Mouse (Mus musculus) fibroblast of lung, adult 2 months (primary cell): Measurements from ENCODE around the gene Spred1.

Experiments
- DNase-seq: peaks from one replicate; pipeline ENCODE4 v3.0.0-alpha.2; 2011; ENCODE audit warnings: low read depth

Gene Spred1

DNA sequence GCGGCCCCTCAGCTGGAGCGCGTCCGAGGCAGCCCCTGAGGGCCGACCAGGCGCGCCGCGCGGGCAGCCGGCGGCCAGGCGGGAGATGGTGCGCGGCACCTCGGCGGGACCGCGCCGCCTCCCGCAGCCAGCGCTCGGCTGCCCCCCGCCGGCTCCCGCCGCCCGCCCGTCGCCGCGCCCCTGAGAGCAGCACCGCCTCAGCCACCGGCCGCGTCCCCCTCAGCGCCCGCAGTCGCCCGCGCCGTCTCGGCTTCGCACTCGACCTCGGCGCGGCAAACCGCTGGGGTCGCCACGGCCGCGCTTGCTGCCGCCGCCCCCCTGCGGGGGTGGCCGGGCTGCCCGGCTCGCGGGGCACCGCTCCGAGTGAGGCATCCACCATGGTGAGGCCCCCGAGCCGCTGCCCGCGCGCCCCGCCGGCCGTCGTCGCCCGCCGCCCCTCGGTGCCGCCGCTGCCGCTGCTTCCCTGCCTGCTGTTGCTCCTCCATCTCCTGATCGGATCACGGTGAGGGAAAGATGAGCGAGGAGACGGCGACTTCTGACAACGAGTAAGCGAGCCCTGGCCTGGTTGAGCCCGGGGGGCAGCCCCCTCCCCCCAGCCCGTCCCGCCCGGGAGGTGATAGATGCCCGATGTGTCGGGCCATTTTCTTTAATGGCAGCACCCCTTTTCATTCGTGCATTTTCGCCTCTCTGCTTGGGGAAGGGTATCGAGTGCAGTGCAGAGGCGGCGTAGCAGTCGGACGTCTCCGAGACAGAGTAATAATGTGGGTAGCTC lies at the start of gene Spred1:
Spred1 (plus strand) TSS at position 163 of the 772 bp plus-strand sequence.
- DNase-seq = no peak

DNA sequence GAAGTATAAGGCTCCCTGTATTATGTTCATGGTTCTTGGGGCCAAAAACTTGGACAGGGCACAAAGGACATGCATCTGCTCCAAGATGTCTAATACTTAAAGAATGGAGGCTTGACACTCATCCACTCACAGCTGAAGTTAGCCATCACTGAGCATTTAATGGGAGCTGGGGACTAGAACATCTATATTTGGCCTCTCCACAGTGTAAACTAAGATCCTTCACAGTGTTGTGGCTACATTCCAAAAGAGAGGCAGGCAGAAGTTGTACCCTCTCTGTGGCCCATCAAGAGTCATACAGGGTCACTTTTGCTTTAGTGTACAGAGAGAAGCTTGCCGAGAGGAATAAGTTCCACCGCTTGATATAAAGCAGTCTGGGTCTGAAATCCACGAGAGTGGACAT lies 49.6 kb upstream of the Spred1 start:
- DNase-seq = no peak

DNA sequence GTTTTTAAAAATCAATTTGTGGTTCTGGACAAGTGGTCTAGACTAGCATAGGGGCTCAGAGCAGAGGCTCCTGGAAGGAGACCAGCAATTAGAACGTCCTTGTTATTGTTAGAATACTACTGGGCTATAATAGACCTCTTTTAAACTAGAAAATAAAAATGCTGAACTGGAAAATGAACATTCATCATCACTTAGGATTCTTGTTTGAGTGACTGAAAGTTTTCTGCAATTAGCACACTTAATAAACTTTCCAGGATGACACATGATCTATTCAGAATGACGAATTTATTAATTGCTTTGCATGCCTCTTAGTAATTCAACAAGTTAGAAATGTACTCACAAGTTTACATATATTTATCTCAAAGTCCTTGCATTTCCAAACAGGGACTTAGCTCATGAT lies 42.5 kb upstream of the Spred1 start:
- no peak for DNase-seq

DNA sequence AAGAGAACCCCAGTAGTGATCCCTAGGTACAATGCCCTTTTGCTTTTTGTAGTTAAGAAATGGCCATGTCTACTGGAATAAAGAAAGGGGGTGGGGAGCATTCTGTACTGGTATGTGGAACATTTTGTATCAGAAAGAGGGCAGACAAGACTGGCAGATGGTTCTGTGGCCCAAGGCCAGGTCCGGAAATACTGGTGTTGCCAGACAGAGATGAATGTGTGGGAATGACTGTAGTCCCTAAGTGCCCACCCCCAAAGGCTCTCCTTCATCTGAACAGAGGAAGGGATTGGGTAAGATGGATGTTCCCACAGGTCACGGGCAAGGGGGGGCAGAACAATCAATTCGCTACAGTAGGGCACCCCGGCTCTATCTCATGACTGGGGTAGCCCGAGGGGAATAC lies 41.6 kb upstream of the Spred1 start:
- DNase-seq = no peak

DNA sequence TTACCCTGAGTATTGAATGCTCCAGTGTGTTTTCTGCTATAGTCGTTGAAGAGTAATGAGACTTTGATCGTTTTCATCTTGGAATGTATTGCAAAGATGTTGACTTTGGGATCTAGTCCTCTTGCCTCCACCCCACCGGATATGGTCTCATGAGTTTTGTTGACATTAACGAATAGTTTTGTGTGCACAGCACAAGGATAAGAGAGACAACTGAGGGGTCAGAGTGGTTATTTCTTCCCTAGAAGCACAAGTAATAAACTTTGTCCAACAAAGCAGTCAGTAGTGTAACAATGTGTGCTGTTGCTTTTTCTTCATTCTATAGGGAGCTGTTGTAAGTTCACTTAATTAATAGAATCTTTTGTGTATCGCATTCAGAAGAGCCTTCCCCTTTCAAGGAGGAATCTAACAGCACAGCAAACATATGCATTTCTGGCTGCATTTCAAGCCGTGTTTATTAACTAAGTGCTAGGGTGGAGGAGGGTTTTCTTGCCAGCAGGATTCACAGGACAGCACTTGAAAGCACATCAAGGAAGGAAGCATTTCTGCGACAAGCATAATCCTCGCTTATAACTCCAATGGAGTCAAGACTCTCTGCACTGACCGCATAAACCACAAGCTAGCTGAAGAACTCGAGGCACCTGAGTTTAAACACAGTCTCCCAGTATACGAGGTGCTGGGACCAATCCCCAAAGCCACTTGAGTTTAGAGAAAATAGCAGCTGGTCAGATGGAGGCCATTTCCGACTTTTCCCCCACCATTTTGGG lies 35.0 kb upstream of the Spred1 start:
- DNase-seq = no peak

DNA sequence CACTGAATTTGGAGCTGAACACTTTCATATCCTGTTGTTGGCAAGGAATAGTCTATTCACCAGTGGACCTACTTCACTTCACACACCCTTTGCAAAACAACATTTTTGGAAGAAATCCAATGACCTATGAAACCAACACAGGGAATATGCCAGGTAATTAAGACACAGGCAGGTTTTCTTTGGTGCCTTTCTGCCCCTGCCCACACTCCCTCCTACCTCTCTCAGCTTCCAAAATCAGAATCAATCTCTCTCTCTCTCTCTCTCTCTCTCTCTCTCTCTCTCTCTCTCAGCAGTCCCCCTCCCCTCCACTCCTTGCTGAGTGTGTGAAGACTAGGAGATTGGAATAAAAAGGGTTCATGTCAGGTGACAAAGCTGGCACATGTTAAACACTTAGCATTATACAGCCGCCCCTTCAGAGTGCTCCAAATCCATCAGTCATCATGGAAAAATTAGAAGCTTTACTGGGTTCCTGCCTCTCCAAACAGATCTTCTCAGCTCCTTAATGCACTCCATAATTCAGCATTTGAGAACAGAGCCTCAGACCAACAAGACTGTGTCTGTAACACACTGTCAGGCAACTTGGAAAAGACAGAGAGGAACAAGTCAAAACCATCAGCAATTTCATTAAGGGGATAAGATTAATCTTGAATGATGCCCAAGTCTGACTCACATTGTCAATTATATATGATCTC lies 34.3 kb upstream of the Spred1 start:
- no peak for DNase-seq

DNA sequence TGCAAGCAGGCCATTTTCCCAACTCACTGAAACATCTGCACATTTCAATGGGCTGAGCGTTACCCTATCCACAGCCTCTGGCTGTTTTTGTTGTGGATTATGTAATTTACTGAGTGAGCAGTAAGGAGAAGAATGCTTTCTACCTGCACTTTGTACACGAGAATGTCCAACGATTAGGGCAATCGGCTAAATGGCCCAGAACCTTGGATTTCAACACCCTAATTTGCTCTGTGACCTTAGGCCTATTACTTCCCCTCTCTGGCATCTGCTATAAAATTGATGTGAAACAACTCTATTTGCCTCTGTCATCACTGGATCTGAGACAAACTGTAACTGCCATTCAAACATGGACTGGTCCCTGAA lies 33.7 kb upstream of the Spred1 start:
- DNase-seq = no peak

DNA sequence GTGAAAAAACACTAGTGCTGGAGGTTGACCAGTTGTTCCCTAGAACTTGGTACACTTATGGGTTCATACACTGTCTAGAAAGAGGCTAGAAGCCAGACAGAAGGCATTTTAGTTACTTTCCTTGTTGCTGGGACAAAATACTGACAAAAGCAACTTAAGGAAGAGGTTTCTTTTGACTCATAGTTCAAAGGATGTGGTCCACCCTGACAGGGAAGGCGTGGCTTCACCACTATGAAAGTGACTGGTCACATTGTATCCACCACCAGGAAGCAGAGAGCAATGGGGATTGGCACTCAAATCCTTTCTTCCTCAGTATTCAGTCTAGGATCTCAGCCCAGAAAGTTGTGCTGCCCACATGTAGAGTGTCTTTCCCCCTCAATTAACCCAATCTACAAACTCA lies 31.7 kb upstream of the Spred1 start:
- no peak for DNase-seq

DNA sequence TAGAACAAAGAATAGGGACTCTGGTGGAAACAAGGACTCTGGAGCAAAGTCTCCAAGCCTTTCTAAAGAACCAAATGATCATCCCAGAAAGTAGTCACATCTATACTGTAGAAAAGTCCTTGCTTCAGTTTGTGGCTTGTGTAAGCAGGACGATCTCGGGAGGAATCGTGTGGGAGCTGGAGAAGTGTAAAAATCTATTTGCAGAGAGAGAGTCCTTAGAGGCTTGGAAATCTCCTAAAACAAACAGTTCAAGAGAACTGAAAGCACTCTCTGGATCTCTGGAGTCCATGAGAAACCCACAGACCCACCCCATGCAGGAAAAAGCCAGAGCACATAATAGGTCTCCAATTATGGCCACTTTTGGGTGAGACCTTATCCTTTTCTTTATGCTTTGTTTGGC lies 31.1 kb upstream of the Spred1 start:
- DNase-seq = no peak

DNA sequence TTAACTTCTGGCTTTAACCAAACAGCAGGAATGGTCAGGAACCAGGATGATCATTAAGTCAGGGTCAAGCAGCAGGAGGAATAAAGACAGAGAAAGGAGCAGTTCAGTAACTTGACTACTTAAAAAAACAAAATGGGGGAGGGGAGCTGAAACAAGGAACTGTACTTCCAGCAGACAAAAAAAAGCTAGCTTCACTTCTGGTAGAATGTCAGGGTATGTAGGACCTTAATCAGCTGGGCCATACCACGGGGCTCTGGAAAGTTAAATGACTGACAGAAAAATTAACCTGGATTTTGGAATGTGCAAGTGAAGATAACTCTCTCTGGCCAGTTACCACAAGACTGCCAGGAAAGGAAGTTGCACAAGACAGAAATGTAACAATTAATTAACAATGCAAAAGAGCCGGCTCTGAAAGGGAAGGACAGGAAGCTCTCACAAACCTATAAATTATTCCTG lies 28.2 kb upstream of the Spred1 start:
- no peak for DNase-seq

DNA sequence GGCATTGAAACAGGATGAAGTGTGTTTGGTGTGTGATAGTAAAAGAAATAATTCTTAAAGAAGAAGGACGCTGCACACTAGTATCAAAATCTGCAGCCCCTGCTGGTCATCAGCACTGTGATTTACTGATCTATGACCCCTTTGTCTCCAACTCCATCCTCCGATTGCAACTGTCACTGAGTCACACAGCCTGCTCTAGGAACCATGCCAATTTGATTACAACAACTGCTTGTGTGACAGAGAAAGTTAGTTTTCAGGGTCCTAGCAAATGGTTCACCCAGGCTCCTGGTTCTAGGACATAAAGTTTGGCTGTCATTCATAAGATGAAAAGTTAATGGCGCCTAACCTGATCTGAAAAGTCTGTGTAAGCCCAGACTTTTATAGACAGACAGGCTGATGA lies 25.7 kb upstream of the Spred1 start:
- DNase-seq = no peak

DNA sequence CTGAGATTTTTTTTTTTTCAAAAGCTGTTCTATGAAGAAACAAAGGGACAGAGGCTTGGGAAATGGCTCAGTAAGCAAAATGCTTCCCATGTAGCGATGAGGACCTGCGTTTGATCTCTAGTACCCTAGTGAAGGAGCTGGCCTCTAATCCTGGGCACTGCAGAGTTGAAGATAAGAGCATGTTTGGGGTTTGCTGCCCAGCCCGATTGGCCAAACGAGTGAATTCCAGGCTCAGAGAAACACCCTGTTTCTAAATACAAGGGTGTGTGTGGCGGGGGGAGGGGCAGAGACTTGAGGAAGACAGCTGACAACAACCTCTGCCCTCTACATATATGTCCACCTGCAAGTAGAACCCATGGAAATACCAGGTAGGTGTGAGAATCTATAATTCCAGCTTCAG lies 23.9 kb upstream of the Spred1 start:
- no peak for DNase-seq

DNA sequence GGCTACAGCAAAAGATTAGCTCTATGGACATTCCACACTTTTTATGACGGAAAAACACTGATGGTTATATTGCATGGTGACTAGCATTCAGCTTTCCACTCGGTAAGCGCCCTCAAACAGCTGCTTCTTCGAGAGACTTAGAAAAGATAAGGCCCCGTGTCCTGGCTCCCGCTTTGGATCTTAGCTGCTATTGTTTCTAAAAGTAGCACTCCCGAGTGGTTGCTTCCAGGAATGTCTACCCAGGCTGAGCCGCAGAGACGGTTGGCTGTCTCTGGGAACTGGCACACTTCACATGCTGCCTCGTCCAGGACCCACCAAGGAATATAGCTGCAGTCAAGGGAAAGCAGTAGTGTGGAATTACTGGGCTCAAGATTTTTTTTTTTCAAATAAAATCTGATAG lies 21.9 kb upstream of the Spred1 start:
- no peak for DNase-seq

DNA sequence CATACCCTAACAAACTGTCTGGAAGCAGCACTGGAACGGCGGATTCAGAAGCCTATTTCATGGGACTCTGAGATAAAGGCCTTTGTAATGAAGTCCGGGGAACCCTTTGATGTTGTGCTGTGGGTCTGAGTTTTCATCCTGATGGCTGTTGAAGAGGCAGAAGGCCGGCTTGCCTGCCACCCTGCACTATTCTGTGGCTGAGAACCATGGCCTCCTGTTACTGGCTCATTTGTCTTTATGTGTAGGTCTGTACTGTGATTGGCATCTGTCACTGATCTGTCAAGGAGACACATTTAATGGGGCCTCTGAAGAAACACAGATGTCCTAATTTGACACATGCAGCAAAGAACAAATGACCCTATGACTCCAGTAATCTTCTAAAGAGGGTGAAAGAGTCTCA lies 17.7 kb upstream of the Spred1 start:
- no peak for DNase-seq

DNA sequence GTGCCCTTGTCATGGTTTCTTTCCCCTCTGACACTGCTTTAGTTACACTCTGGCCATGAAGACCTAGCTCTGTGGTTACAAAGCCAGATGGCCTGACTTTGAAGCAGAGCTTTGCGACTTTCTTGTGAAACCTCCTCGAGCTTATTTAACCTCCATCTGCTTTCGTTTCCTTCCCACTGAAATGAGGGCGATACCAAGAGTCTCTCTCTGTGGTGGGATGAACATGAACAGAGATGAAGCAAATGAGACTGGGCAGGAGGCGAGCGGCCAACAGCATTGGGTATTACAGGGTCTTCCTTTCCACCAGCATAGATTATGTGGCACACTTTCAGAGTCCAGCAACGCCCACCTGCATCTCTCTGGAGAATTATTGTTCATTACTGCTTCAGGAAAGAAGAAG lies 15.8 kb upstream of the Spred1 start:
- DNase-seq = no peak

DNA sequence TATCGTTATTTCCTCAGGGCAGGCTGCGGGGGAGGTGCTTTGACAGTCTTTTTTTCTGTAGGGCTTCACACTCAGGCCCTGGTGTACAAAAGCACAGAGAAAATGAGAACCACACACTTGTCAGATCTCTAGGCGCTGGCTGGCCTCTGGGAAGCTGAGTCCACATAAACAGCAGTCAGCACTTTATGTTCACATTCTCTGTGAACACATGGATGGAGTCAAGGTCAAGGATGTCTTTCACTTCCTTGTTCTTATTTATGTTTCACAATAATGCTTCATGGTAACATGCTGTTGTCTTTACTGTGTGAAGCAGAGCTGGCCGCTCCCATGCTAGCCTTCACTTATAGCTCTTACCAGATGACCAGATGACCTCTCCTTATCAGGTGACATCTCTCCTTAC lies 13.1 kb upstream of the Spred1 start:
- no peak for DNase-seq

DNA sequence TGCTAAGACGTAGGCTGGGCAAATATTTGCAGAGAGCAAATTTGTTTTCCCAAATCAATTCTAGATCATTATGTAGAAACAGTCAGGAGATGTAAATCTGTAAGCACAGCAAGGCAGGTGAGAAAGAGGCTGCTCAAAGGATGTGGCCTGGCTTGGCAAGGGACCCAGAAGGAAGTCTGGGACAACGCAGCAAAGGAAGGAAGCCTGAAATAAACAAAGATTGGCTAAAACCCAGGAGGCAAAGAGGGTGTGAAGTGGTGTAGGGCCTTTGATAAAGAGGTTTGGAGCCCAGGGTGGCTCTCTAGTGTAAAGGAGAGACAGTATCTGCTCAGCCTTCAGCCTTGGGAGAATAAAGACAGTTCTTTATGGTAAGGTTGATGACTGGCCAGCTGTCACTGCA lies 11.9 kb upstream of the Spred1 start:
- DNase-seq = no peak

DNA sequence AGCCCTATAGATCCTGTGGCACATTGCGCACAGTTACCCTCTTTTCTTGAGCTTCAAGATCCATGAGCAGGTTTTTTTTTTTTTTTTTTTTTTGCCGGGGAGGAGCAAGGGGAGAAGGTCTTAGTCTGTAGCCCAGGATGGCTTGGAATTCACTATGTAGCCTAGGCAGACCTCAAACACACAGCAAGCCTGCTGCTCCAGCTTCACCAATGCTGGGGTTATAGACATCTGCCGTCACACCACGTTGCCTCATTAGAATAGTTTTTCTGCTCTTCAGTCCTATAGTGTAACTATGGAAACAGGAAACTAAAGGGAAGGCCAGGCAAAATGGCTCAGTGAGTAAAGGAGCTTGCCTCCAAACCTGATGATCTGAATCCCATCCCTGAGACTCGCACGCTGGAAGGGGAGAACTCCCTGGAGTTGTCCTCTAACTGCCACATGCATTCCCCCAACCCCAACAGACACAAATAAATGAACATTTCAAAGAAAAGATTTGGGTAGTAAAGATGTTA lies 10.8 kb upstream of the Spred1 start:
- DNase-seq = no peak

DNA sequence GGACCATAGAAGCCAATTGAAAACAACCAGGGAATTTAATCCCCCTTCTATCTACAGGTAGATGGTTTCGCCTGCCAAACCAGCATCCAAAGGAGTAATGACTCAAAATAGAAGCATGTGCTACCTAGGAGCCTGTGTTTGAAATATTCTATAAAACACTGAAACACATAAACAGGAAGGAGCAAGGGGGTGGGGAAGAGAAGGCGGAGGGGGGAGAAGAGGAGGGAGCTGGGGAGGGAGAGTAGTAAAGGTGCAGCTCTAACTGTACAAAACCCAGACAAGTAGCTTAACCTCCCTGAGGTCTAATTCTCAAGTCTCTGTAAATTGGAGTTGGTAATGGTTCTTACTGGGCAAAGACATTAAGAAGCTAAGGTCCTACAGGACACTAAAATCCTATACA lies 7.9 kb upstream of the Spred1 start:
- DNase-seq = no peak

DNA sequence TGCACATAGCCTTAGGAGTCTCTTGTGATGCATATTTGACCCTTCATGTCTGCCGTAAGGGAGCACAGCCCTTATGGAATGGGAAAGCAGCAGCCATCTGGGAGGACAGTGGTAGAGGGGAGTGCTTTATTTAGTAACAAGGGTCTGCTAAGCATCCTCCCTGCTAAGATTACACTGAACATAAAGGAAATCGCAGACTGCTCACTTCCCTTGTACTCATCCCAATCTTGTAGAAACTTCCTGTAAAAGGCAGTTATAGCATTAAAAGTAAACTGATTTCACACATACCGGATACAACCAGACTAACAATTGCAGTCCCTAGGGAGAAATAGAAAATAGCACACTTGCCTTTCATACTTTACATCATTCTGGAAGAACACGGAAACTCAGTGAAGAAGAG lies 7.4 kb upstream of the Spred1 start:
- DNase-seq = no peak

DNA sequence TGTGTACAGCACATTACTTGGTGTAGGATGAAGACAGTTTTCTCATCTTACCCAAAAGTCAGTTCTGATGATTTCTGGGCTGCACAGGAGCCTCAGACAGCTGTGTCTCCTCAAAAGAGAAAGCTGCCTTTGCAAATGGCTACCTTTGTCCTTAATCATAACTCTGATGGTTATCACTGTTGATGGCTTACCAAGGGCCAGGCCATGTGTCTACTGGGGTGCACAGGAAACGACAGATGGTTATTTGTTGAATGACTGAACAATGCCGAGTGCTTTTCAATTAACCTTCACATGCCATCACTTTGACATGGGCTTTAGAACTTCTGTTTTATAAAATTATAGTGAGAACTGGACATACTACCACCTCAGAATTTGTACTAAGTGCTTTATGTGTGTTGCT lies 2.7 kb upstream of the Spred1 start:
- no peak for DNase-seq

DNA sequence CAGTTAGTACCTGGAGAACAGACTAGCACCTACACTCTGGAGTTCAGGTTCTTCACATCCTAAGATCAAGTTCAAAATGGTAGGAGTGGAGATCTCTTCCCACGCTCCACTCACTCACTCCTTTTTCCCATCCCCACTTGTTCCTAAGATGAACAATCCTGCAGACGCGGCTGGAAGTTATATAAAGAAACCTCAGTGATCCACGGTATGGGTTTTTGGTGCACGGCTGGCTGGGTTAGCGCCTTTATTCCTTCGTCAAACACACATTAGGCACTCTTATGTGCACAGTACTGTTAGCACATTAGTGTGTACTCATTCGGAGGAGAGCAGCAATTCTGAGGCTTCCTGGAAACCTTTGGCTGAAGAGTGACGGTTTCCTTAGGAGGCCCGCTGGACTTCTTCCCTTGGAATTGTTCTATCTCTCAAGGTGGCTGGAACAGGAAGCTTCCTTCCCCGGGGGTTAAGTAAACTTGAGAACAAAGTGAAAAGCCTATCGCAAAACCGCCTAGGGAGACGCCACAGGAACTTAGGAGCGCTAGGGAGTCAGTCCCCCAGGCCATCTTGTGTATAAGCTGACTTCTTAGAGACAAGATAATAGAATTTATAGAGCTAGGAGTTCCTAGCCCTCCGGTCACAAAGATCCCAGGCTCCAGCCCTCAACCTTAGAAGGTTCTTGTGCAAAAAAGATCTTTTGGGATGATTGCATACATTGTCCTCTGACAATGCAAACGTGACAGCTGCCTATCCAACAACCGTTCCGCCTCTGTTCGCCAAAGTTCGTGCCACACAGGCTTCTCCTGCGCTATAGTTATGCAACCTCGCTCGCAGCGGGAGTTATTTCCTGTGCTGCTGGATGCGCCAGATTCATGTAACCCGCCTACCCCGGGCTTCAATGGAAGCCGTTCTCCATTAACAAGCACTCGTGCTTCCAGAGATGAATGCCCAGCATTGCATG lies 1.6 kb upstream of the Spred1 start:
- peak; percentile 64 for DNase-seq
